Mouse (Mus musculus): ENCODE measurements at regions not wholly inside any gene's neighbourhood (a gene's known extent, or its start where the extent isn't known, plus 50 kb on each side); places are given as distances from the start of the nearest gene placed in this dataset.

DNA sequence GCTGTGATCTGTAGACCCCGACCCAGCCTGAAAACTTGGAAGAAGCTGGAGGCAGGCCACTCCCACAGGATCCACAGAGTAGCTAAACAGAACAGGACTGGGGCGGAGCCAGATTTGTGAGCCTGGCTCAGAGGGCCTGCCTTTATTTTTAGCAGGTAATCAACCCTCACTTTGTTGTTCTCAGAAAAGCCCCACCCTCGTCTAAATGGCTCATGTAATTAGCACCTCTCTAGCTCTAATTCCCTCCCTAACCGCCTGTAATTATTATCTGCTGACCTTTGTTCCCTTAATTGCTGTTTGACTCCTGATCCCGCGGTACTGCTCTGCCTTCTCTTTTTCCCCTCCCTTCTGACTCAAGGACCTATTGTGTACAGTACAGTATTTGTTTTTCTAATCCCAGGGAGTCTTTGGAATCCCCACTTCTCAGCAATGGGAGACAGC is 95.6 kb upstream of the Bdnf start:
- DNase-seq: no peak

DNA sequence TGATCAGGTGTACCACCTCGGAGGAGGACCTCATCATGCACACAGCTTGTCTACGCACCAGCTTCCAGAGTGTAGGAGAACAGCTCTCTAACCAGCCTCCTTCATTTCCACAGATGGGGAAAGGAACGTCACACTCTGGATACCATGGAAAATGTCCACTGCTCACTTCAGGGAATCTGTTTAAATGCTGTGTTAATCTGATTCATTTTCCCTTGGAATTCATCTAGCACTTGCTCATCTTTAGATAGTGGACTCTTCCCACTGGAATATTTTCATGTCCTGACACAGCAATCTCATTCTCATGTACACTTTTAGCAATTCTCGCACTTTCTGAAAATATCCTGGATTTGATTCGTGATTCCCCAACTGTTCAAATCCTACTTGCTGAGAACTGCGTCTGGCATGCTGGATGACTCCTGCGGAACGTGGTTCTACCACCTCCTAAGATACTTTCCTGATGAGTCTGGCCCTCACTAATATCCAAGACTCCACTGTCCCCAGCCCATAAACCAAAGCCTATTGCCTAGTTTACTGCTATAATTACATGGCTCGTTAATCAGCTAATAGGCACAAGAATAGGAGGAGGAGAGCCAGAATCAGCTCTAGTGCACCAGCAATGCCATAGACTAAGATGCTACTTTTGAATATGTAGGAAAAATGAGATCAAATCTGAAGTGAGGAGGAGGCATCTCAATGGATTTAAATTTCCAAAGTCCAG is 56.0 kb upstream of the Bdnf start:
- peak; percentile 53 for DNase-seq

DNA sequence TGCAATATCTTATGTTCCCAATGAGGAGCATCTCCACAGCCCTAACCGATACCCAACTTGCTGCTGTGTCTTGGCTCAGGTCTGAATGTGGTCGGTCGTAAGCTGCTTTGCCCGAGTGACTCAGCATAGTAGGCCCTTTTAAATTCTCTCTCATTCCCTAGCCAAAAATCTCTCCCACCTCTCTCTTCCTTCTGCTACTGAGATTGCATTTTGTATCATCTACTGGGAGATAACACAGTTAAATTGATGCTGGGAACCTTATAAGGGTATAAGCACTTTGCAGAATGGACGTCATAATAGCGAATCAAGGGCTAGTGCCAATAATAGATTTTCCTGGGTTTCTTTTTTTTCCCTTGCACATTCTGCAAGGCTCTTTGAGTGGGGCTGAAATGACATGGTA is 54.8 kb upstream of the Bdnf start:
- DNase-seq: peak; percentile 39

DNA sequence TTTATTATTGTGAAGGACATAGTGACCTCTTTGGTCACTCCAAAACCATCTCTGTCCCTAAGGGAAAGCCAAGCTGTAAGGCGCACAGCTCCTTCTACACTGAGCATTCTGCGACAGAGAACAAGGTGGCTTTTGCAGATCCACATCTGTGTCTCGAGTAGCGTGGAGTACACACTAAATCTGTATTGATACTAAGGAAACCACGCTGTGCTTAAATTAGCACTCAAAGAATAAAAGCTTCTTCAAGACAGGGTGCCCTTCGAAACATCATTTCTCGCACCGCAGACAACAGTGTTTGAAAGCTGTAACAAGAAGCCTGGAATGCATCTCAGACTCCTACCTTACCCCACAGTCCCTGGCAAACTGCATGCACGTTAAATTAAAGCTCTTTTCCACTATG is 52.9 kb upstream of the Bdnf start:
- DNase-seq: no peak
